Comparison of ENCODE assay signal across 8 mouse cellular contexts in genomic region chr14:118180117-118180557, GRCm38 (mm10). TPM values are rescaled to one million over a fixed set of nuclear protein-coding genes. Genes with fewer than 3 reads are reported as not detected.
DNase-seq lines count a peak whose midpoint lies in the region; ATAC-seq lines count a peak whose summit lies in the region.

No protein-coding gene starts in this region.

- no peaks in the 10 kb centered on the region for H3K36me3 ChIP-seq in forebrain, embryonic 12.5 days (replicated peaks)
- no peaks in the 10 kb centered on the region for H3K36me3 ChIP-seq in macrophage (ENCODE audit: inconsistent target)

- peak; percentile 47 for DNase-seq in WW6 (ENCODE audit: low read depth, low spot score)
- DNase-seq in cerebellum, adult 11-12 months = peak; percentile 48
- peak; percentile 72 to 78 for DNase-seq in heart, postnatal 36 days
- peak; percentile 66 to 78 for DNase-seq in kidney, postnatal 4 days
- peak; percentile 76 for DNase-seq in retina, embryonic 14.5 days (ENCODE audit: low spot score)
- no peak for DNase-seq in layer of hippocampus, adult 11-12 months (ENCODE audit: low spot score)

- peak overlapping the region; percentile 65 for H3K27ac ChIP-seq in forebrain, embryonic 12.5 days
- H3K27ac ChIP-seq in macrophage = no peak overlapping the region

- H3K27me3 ChIP-seq in forebrain, embryonic 12.5 days = no peaks in the 10 kb centered on the region; the same call in 1 of the 2 replicates

- peak overlapping the region; percentile 53 for H3K4me3 ChIP-seq in forebrain, embryonic 12.5 days (replicated peaks)
- H3K4me3 ChIP-seq in macrophage (ENCODE audit: inconsistent target) = peak overlapping the region; percentile 48

- H3K4me1 ChIP-seq in forebrain, embryonic 12.5 days = no peaks in the 10 kb centered on the region; the same call in 1 of the 2 replicates

- H3K79me2 ChIP-seq in macrophage (ENCODE audit: inconsistent target) = no peaks in the 10 kb centered on the region

- whole genome bisulfite sequencing in forebrain, embryonic 12.5 days = under 1% methylated on average over 20 of the region's 20 CpGs
- WGBS in macrophage (ENCODE audit: missing documents) = 1% methylated on average over 19 of the region's 20 CpGs

- H3K9me3 ChIP-seq in forebrain, embryonic 12.5 days = no peaks in the 10 kb centered on the region

- peak overlapping the region; percentile 78 for H3K4me2 ChIP-seq in forebrain, embryonic 12.5 days

- intact Hi-C loops in heart, postnatal 36 days (cut with DNase I) = loop anchor here (2.0 to 5.0 kb wide), 2 partner anchors 45 to 57 kb away; partner anchors contain the start of gene Sox21

- ATAC-seq in forebrain, embryonic 12.5 days (ENCODE audit: low FRiP score) = peak; percentile 87

- H3K9ac ChIP-seq in forebrain, embryonic 12.5 days = peak overlapping the region; percentile 59

RNA-seq across cellular contexts. Expression of gene Gpr180, which starts 43.2 kb away (rescaled TPM):
- polyA plus RNA-seq in forebrain, embryonic 12.5 days (2016; fragmentation: Nextera tagmentation; extraction: Ambion mirVana) = 29.9 and 31.9 TPM in 2 replicates
- 10 to 100 TPM; 20.8 to 21.3 TPM for total RNA-seq in heart, postnatal 36 days (2021)
- 10 to 100 TPM in 2 of 26 experiments, 1 to 10 TPM in 20, under 1 TPM in 3, not detected in 1; 0.58 to 10.7 (median 3.5) TPM for total RNA-seq in macrophage (2018; cell fraction: chromatin; rRNA removed)
- total RNA-seq in macrophage (2018; cell fraction: cytosol; rRNA removed) = 10 to 100 TPM in 14 of 26 experiments, 1 to 10 TPM in 12; 7.0 to 13.2 (median 10.4) TPM
- total RNA-seq in macrophage (2018; cell fraction: nucleus; rRNA removed) = 10 to 100 TPM in 4 of 26 experiments, 1 to 10 TPM in 22; 1.5 to 18.7 (median 7.1) TPM
- polyA plus RNA-seq in macrophage (2018) = 5.3 to 18.8 TPM (median 9.8 TPM) in 3 replicates

RNA-seq across cellular contexts. Expression of gene Tgds, which starts 47.6 kb away (rescaled TPM):
- polyA plus RNA-seq in forebrain, embryonic 12.5 days (2016; fragmentation: Nextera tagmentation; extraction: Ambion mirVana) = 24.7 and 26.9 TPM in 2 replicates
- 1 to 10 TPM; 9.2 to 9.6 TPM for total RNA-seq in heart, postnatal 36 days (2021)
- 10 to 100 TPM in 15 of 26 experiments, 1 to 10 TPM in 11; 1.3 to 33.7 (median 12.8) TPM for total RNA-seq in macrophage (2018; cell fraction: chromatin; rRNA removed)
- 10 to 100 TPM in 21 of 26 experiments, 1 to 10 TPM in 5; 4.4 to 14.1 (median 12.2) TPM for total RNA-seq in macrophage (2018; cell fraction: cytosol; rRNA removed)
- 10 to 100 TPM in 13 of 26 experiments, 1 to 10 TPM in 13; 3.0 to 33.2 (median 10.5) TPM for total RNA-seq in macrophage (2018; cell fraction: nucleus; rRNA removed)
- 9.7 to 18.9 TPM (median 10.4 TPM) in 3 replicates for polyA plus RNA-seq in macrophage (2018)

RNA-seq across cellular contexts. Expression of gene Sox21, which starts 56.7 kb away (rescaled TPM):
- polyA plus RNA-seq in forebrain, embryonic 12.5 days (2016; fragmentation: Nextera tagmentation; extraction: Ambion mirVana) = 21.2 and 24.9 TPM in 2 replicates
- total RNA-seq in heart, postnatal 36 days (2021) = not detected
- total RNA-seq in macrophage (2018; cell fraction: chromatin; rRNA removed) = not detected
- total RNA-seq in macrophage (2018; cell fraction: cytosol; rRNA removed) = not detected
- not detected for total RNA-seq in macrophage (2018; cell fraction: nucleus; rRNA removed)
- polyA plus RNA-seq in macrophage (2018) = not detected in 3 replicates

Comparison
In these comparisons a context has a peak if more than half of its experiments do, and no peak if none do; other contexts are left out.
1. RNA of gene Sox21, which starts 56.7 kb away (polyA plus RNA-seq): 21.2 to 24.9 TPM in forebrain, embryonic 12.5 days; not detected in macrophage; every median in the first group is over 10 times any median in the second.